Mouse (Mus musculus): ENCODE results near the gene Atp1a2. TPM values are rescaled to one million over a fixed set of nuclear protein-coding genes. Genes with fewer than 3 reads are reported as not detected.

Gene Atp1a2
- polyA plus RNA-seq, 1 experiment from 2014 or later = 2.3 TPM

DNA sequence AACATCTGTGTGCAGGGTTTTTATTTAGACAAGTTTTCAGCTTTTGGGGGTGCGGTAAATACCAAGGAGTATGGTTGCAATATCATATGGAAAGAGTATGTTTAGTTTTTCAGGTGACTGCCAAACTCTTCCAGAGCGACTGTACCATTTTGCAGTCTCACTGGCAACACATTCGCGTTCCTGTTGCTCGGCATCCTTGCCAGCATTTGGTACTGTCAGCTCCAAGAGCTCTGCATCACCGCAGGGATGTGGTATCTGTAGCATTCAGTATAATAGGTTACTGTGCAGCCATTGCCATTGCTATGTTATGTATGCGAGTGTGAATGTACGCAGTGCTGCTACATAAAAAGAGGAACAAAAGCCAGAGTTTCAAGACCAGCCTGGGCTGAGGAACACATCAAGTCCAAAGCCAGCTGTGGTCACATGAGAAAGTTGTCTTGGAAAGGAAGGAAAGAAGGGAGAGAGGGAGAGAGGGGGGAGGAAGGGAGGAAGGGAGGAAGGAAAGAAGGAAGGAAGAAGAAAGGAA is 33.6 kb upstream of the Atp1a2 start:
- H3K36me3 ChIP-seq = no peaks in the 10 kb centered on the region
- H3K27ac ChIP-seq = no peak overlapping the region
- no peaks in the 10 kb centered on the region for H3K9me3 ChIP-seq
- H3K4me1 ChIP-seq (replicated peaks) = peaks cover 19% of the 10 kb centered on the region
- 76% methylated on average over 8 of the region's 8 CpGs for WGBS
- DNase-seq (ENCODE audit: low spot score) = no peak
- H3K4me3 ChIP-seq = no peak overlapping the region
- H3K27me3 ChIP-seq (ENCODE audit: insufficient read depth, poor library complexity, severe bottlenecking) = peaks cover 76% of the 10 kb centered on the region

DNA sequence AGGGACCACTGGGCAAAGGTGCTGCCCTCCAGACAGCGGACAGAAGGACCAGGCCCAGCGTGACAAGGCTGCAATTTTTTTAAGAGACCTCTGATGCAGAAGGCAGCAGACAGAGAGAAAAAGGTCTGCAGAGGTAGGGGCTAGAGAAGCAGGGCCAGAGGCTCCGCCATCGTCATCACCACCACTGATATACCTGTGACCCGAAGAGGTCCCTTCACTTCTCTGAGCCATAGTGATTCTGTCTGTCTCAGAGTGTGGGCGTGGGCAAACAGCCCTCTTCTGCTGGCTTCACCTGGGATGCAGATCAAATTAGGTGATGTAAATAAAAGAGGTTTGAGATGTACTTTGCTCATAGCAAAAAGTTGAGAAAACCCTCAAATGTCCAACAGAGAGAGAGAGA is 31.8 kb upstream of the Atp1a2 start:
- Histone ChIP-seq H3K4me3 (no peak overlapping the region), H3K27me3 (ENCODE audit: insufficient read depth, poor library complexity, severe bottlenecking) (peaks cover 82% of the 10 kb centered on the region), H3K9me3 (no peaks in the 10 kb centered on the region), H3K4me1 (replicated peaks) (peaks cover 34% of the 10 kb centered on the region), H3K27ac (peak overlapping the region; percentile 62), H3K36me3 (no peaks in the 10 kb centered on the region)
- DNase-seq (ENCODE audit: low spot score) = no peak
- WGBS = 71% methylated on average over 6 of the region's 6 CpGs

DNA sequence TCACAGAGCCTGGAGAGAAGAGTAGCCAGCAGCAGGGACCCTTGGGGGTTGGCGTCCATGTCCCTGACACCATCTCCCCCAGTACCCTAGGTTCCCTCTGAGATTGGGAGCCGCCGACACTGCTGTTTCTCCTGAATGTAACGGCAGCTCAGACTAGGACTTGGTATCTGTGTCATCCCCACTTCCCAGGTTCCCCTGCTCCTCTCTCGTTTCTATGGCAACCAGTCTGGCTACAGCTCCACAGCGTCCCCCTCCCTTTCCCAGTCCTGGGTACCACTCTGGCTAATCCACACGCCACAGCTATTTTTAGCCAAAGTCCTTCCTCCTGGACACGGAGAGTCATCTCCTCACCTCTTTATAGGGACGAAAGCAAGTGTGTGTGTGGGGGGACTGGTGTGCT is 31.3 kb upstream of the Atp1a2 start, which contains the start of gene Kcnj9:
TSS of gene Kcnj9 (minus strand) at position 188 of the 400 bp plus-strand sequence.
- Histone ChIP-seq H3K36me3 (no peaks in the 10 kb centered on the region), H3K4me1 (replicated peaks) (peaks cover 37% of the 10 kb centered on the region), H3K4me3 (peak within 1 kb of the TSS; percentile 7; the same call in 1 of the 2 replicates), H3K27ac (peak within 1 kb of the TSS; percentile 62), H3K27me3 (ENCODE audit: insufficient read depth, poor library complexity, severe bottlenecking) (peaks cover 86% of the 10 kb centered on the region), H3K9me3 (no peaks in the 10 kb centered on the region)
- 27% methylated on average over 9 of the region's 9 CpGs for WGBS
- DNase-seq (ENCODE audit: low spot score) = no peak

DNA sequence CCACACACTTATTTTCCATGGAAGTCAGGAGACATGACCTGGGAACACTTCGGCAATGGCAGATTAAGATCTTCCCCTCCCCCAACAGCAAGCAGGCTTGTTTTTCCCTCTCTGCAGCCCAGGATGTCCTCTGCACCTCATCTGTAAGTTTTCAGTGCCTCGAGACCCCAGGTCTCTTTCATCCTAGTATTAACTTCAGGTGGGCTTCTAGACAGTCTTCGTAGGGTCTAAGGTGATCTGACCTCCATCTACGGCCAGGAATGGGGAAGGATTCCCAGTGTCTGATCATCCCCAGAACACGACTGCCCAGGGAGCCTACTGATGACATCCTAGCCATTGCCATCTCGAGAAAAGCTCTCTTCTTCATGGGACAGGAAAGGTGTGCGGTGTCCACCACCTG is 30.6 kb upstream of the Atp1a2 start:
- no peaks in the 10 kb centered on the region for H3K36me3 ChIP-seq
- no peaks in the 10 kb centered on the region for H3K9me3 ChIP-seq
- H3K4me1 ChIP-seq (replicated peaks) = peaks cover 41% of the 10 kb centered on the region
- DNase-seq (ENCODE audit: low spot score) = no peak
- H3K27me3 ChIP-seq (ENCODE audit: insufficient read depth, poor library complexity, severe bottlenecking) = peaks cover 91% of the 10 kb centered on the region
- 83% methylated on average over 7 of the region's 7 CpGs for WGBS
- no peak overlapping the region for H3K4me3 ChIP-seq
- H3K27ac ChIP-seq = peak overlapping the region; percentile 25; the same call in 1 of the 2 replicates

DNA sequence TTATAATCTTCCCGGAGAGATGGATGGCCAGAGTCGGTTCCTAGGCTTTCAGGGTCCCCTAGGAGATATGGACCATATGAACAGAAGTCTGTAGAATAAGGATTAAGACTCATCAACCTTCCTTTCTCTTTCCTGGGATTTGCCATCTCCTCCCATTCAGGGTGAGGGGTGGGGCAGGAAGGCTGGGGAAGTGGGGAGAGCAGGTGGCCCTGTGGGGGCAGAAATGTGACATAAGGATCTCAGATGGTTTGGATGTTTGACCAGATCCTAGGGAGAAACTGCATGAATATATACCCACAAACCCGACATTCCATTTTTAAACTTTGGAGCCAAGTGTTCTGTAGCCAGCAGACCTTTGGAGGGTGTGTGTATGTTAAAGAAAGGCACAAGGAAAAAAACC is 30.2 kb upstream of the Atp1a2 start:
- DNase-seq (ENCODE audit: low spot score) = no peak
- Histone ChIP-seq H3K36me3 (no peaks in the 10 kb centered on the region), H3K27ac (no peak overlapping the region), H3K4me3 (no peak overlapping the region), H3K4me1 (replicated peaks) (peaks cover 45% of the 10 kb centered on the region), H3K9me3 (no peaks in the 10 kb centered on the region), H3K27me3 (ENCODE audit: insufficient read depth, poor library complexity, severe bottlenecking) (peaks cover 91% of the 10 kb centered on the region)
- 85% methylated on average over 3 of the region's 3 CpGs for WGBS

DNA sequence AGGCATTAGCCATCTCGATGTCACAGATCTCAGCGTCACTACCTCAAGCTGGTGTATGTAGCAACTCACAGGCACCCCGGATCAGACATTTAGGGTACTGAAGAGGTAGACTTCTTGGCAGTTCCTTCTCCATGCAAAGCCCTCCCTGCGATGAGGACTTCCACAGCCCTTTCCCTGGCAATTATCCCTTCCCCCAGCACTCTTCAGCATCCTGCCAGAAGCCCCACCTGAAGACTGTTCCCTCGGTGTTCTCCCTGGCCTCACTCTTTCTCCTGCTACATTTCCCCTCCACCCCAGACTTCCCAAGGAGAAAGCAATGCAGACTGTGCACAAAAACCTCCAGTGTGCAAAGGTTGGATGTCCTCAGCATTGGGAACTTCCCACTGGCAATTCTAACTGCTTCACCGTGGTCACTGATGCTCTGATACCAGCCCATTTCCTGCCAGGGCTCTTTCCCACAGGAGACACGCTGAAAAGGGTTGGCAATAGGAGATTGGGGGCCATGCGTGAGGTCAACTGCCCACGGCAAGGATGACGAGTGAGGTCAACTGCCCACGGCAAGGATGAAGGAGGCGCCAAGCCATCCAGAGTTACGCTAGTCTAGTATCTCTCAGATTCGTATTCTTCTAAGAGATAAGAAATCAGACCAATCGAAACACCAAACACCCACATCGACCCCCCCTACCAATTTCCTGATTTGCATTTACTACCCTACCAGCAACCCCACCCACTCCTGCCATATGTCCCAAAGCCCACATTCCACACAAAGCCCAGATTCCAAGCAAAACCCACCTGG is 29.5 kb upstream of the Atp1a2 start:
- 85% methylated on average over 16 of the region's 16 CpGs for WGBS
- peaks cover 52% of the 10 kb centered on the region for H3K4me1 ChIP-seq (replicated peaks)
- no peak overlapping the region for H3K27ac ChIP-seq
- H3K9me3 ChIP-seq = no peaks in the 10 kb centered on the region
- H3K36me3 ChIP-seq = no peaks in the 10 kb centered on the region
- peaks cover 89% of the 10 kb centered on the region for H3K27me3 ChIP-seq (ENCODE audit: insufficient read depth, poor library complexity, severe bottlenecking)
- no peak for DNase-seq (ENCODE audit: low spot score)
- H3K4me3 ChIP-seq = no peak overlapping the region

DNA sequence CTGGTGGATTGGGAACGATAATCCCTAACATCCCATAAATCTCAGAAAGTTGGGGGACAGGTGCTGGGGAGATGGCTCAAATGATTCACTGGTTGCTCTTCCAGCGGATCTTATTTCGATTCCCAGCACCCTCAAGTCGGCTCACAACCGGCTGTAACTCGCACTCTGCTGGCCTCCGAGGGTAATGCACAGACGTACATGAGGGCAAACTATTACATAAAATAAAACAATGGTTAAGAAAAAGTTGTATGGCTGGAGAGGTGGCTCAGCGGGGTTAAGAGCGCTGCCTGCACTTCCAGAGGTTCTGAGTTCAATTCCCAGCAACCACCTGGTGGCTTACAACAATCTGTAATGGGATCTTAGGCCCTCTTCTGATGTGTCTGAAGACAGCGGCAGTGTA is 28.8 kb upstream of the Atp1a2 start:
- Histone ChIP-seq H3K36me3 (no peaks in the 10 kb centered on the region), H3K4me3 (peak overlapping the region; percentile 56), H3K4me1 (replicated peaks) (peaks cover 59% of the 10 kb centered on the region), H3K27me3 (ENCODE audit: insufficient read depth, poor library complexity, severe bottlenecking) (peaks cover 91% of the 10 kb centered on the region), H3K9me3 (no peaks in the 10 kb centered on the region), H3K27ac (no peak overlapping the region)
- DNase-seq (ENCODE audit: low spot score) = no peak
- WGBS = 52% methylated on average over 11 of the region's 11 CpGs

DNA sequence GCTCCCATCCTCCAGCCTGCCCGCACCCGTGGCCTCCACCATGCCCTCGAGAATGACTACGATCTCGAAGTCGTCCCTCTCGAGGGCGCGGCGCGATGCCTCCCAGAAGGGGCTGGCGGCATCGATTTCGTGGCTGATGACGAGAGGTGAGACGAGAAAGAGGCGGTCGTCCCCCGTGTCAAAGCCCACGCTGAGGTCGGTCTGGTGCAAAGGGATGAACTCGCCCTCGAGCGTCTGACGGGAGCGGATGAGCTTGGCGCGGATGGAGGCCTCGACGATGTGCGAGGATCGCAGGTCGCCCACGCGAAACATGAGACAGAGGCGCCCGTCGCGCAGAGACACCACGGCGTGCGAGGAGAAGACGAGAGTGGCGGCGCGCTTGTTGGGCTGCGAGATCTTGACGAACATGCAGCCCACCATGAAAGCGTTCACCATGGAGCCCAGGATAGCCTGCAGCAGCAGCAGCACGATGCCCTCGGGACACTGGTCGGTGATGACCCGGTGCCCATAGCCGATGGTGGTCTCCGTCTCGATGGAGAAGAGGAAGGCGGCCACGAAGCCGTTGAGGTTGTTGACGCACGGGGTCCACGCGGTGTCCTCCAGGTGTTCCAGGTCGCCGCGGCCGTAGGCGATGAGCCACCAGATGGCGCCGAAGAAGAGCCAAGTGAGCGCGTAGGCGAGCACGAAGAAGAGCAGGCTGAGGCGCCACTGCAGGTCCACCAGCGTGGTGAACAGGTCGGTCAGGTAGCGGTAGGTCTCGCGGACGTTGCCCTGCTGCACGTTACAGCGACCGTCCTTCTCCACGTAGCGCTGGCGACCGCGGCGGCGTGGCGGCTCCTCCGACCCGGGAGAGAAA is 28.0 kb upstream of the Atp1a2 start:
- Histone ChIP-seq H3K27me3 (ENCODE audit: insufficient read depth, poor library complexity, severe bottlenecking) (peaks cover 86% of the 10 kb centered on the region), H3K4me3 (peak overlapping the region; percentile 56), H3K4me1 (replicated peaks) (peaks cover 63% of the 10 kb centered on the region), H3K27ac (peak overlapping the region; percentile 70), H3K36me3 (peaks cover 4% of the 10 kb centered on the region; the same call in 1 of the 2 replicates), H3K9me3 (no peaks in the 10 kb centered on the region)
- 22% methylated on average over 94 of the region's 94 CpGs for WGBS
- DNase-seq (ENCODE audit: low spot score) = peak; percentile 75

DNA sequence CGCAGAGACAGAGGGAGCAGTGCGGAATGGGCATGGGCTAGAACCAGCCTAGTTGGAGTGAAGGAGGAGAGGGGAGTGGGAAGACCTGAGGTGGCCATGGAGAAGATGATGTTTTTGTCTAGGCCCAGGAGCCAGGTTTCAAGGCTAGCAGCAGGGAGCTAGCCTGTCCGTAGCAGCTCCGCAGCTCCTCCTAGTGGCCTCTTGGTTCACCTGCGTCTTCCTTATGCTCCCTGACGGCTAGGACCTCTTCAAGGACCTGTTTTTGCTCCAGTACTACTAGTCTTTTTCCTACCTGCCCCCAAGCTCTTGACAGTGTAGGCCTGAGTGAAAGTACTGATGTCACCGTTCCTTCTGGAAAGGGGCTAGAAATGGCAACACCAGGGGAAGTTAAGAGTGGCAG is 26.9 kb upstream of the Atp1a2 start:
- Histone ChIP-seq H3K27me3 (ENCODE audit: insufficient read depth, poor library complexity, severe bottlenecking) (peaks cover 74% of the 10 kb centered on the region), H3K27ac (peak overlapping the region; percentile 57), H3K4me3 (no peak overlapping the region), H3K36me3 (peaks cover 16% of the 10 kb centered on the region), H3K4me1 (replicated peaks) (peaks cover 75% of the 10 kb centered on the region), H3K9me3 (no peaks in the 10 kb centered on the region)
- peak; percentile 80 for DNase-seq (ENCODE audit: low spot score)
- 11% methylated on average over 7 of the region's 7 CpGs for WGBS

DNA sequence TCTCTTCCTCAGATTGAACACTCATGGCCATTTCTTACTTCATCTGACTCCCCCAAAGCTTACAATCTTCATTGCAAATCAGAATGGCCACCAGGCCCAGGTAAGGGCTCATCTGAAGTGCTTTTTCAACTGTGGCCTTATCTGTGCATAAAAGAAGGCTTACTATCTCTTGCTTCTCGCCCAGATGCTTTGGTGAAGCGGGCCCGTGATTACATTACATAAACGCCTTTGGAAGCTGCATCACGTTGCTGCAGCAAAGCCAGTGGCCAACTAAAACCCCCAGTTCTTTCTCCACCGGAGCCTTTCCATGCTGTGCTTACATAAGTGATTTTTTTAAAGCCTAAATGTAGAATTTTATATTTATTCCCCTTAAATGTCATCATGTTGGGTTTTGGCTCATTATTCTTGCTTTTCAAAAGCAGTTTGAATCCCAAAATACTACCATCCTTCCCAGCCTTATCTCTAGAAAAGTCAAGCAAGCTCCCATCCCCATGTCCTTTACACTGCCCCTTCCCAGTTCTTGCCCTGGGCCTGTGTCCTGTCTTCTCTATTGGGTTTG is 26.0 kb upstream of the Atp1a2 start:
- peaks cover 25% of the 10 kb centered on the region for H3K36me3 ChIP-seq
- peaks cover 75% of the 10 kb centered on the region for H3K4me1 ChIP-seq (replicated peaks)
- no peaks in the 10 kb centered on the region for H3K9me3 ChIP-seq
- H3K27ac ChIP-seq = peak overlapping the region; percentile 57
- WGBS = 63% methylated on average over 6 of the region's 6 CpGs
- H3K4me3 ChIP-seq = no peak overlapping the region
- peaks cover 66% of the 10 kb centered on the region for H3K27me3 ChIP-seq (ENCODE audit: insufficient read depth, poor library complexity, severe bottlenecking)
- DNase-seq (ENCODE audit: low spot score) = no peak

DNA sequence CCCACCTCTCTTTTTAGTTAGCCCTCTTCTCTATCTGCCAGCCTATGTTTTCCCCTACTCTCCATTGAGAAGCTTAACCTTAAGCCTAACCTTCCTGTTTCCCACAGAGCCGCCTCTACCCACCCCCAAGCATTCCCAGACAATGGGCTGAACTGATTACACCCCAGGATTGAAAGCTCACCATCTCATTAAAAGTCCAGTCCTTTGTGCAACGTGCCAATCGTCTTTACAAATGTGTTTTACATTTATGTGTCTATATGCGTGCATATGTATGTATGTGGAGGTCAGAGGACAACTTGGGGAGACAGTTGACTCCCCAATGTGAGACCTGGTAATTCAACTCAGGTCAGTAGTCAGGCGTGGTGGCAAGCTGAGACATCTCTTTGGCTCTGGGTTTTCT is 25.4 kb upstream of the Atp1a2 start:
- H3K9me3 ChIP-seq = no peaks in the 10 kb centered on the region
- no peak overlapping the region for H3K4me3 ChIP-seq
- no peak for DNase-seq (ENCODE audit: low spot score)
- H3K36me3 ChIP-seq = peaks cover 30% of the 10 kb centered on the region
- H3K4me1 ChIP-seq (replicated peaks) = peaks cover 76% of the 10 kb centered on the region
- WGBS = 18% methylated on average over 5 of the region's 5 CpGs
- peak overlapping the region; percentile 46; the same call in 1 of the 2 replicates for H3K27ac ChIP-seq
- peaks cover 65% of the 10 kb centered on the region for H3K27me3 ChIP-seq (ENCODE audit: insufficient read depth, poor library complexity, severe bottlenecking)

DNA sequence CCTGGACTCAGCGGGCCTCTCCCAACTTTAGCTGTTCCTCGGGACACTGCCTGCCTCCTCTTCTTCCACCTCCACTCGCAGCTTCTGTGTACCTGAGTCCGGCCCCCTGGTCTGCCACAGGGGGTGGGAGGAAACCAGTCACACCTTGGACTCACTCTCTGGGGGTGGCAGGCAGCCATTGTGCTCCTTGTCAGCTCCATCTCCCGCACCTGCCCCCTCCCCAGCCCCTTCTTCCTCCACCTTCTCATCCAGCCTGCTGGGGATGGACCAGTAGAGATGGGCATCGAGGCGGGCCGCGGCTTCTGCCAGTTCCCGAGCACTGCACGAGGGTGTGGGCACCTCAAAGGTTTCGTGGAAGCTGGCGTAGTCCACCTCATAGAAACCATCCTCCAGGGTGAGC is 24.9 kb upstream of the Atp1a2 start:
- peaks cover 77% of the 10 kb centered on the region for H3K4me1 ChIP-seq (replicated peaks)
- DNase-seq (ENCODE audit: low spot score) = no peak
- no peaks in the 10 kb centered on the region for H3K9me3 ChIP-seq
- 57% methylated on average over 13 of the region's 13 CpGs for WGBS
- peaks cover 36% of the 10 kb centered on the region for H3K36me3 ChIP-seq
- peaks cover 64% of the 10 kb centered on the region for H3K27me3 ChIP-seq (ENCODE audit: insufficient read depth, poor library complexity, severe bottlenecking)
- no peak overlapping the region for H3K4me3 ChIP-seq
- peak overlapping the region; percentile 46 for H3K27ac ChIP-seq

All from hindbrain, embryonic 10.5 days (tissue).